Mouse (Mus musculus) brain, adult 10 weeks (tissue): ENCODE data around the gene Sar1a. TPM values are rescaled to one million over a fixed set of nuclear protein-coding genes. Genes with fewer than 3 reads are reported as not detected.

Experiments used
- polyA plus RNA-seq: library from polyadenylated mRNA; stranded (reverse); fragments of 350-450 nt; fragmentation: Illumina TruSeq; extraction: RNeasy Lipid Tissue Mini Kit (QIAGEN cat#74804); gene quantifications from one replicate; pipeline ENCODE4 v1.2.3, GENCODE M21; 2015; ENCODE audit warnings: low read depth, low replicate concordance

Gene Sar1a
- 133 TPM for polyA plus RNA-seq

DNA sequence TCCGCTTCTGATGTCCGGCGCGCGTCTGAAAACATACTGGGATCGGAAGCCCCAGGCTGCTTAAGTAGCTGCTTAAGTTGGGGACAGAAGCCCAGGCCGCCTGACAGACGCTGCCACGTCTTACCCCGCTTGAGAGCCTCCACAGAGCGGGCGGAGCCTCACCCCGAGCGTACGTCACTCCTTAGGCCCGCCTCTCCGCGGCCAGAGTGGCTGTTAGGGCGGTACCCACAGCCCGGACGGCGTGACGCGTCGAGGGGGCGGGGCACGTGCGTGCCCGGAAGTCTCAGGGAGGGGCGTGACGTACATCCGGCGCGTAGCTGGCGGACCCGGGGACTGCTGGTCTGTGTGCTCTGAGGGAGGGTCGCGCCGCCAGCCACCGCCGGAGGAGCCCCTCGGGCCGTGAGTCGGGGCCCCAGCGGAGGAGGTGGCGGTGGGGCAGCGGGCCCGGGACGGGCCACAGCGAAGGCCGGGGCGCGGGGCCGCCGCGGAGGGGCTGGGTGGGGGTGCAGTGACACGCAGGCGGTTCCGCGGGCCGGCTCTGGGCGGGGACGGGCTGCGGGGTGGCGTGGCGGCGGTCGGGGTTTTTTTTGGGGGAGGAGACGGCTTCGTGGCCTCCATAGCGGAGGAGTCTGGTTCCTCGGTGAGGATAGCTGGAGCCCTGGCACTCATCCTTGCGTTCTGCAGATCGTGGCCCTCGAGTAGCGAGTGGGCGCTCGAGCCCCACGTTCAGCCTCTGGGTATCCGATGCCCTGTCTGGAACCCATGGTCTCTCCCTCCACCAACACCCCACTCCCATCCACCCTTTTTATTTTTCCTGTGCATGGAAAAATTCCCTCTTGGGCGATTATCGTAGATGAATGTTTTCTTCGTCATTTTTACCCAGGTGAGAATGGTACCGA is at the start of gene Sar1a:
Sar1a (plus strand) TSS at position 285 of the 899 bp plus-strand sequence.

DNA sequence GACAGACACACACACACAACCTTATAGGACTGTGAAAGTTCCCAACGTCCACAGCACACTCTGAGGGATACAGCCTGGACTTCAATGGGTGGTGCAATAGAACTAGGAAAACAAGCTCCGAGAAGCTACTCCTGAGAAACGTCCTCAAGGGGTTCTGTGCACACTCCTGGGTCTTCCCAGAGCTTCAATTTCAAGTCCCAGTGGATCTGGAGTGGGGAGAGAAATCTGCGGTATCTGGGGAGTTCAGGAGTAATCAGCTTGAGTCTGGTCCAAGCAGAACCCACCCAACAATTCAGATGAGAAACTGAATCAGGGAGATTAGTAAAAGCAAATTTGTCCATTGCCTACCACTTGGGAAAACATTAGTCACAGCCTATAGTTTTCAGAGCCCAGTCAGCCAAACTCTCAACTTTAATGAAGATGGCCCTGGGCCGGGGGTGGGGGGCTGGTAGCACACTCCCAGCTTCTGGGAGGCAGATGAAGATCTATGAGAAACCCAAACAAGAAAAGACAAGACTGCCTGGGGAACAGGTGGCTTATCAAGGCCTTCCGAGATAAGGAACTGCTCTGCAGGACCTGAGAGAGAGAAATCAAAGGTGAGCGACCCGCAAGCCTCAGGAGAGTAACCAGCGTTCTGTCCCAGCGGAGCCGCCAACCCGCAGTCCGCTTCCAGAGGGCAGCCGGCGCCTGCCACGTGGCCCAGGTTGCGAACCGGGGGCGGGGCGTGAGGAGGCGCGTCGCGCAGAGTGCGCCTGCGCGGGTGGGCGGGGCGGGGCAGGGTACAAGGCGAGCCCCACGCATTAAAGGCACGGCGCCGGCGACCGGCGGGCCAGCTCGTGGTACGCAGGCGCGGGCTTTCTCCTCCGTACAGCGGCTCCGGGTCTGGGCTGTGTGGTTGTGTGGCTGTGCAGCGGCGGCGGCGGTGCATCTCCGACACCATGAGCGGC is 32.0 kb upstream of the Sar1a start, which contains the start of gene Ppa1:
Ppa1 (plus strand) TSS at position 763 of the 947 bp plus-strand sequence.

DNA sequence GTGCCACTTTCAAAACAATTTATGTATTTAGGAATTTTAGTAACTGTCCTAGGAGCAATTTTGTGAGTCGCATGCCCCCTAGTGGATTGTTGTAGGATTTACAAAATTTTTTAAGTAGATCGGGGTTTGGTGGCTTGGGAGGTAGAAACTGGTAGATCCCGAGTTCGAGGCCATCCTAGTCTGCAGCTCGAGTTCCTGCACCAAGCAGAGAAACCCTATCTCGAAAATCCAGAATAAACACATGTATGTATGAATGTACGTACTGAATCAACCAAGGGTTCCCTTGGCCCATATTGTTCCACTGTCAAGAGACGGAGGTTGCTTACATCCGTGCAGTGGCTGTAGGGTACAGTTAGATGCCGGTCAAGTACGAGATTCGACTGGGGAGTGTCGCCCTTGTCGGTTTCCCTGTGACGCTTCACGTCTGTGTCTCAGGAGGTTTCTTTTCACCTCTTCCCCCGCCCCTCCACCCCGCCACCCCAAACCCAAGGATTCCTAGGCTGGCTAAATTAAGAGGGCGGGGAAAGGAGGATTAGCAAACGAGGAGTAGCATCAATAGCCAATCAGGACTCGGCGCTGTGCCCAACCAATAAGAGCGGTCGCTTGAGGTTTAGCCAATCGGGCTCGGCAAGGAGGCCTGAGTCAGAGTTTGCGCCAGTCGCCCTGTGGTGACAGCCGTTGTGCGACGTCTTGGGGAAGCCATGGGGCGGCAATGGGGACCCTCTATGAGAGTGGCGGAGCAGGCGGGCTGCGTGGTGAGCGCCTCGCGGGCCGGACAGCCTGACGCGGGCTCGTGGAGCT is 15.0 kb downstream of the Sar1a start, which contains the start of gene Tysnd1:
Tysnd1 (plus strand) TSS at position 645 of the 801 bp plus-strand sequence.

DNA sequence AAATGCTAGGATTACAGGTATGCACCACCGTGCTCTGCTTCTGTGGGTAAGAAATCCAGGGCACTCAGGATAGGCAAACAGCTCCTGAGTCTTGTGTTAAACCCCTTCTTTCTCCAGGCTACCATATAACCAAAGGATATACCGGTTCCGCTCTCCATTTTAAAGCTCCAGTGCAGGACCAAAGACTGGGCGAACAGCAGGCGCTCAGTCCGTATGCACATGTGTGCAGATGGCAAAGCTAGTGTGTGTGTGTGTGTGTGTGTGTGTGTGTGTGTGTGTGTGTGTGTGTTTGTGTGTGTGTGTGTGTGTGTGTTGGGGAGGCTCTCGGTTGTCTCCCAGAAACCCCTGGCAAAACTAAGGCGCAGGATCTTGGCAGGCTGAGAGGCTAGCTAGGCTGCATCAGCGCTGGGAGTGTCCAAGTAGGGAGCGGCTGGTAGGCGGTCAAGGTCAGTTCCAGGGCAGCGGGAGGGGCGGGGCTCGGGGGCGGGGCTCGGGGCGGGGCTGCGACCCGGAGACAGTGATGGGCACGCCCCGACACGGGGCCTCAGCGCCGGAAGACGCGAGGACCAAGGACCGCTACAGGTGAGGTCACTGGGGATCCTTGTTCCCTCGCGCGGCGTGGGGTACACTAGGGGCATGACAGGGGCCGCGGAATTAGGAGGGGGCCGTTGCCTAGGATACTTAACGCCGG is 34.8 kb downstream of the Sar1a start, which contains the start of gene Aifm2:
Aifm2 (plus strand) TSS at position 493 of the 691 bp plus-strand sequence.

Other genes starting within 250 kb of the Sar1a start
- gene Eif4ebp2, start 227.6 kb upstream of the Sar1a start, polyA plus RNA-seq = 26.2 TPM
- gene Lrrc20, start 204.5 kb upstream of the Sar1a start, polyA plus RNA-seq = 21.8 TPM
- 0.52 TPM for gene Npffr1, start 84.8 kb upstream of the Sar1a start, polyA plus RNA-seq
- gene Ppa1, start 31.7 kb upstream of the Sar1a start, polyA plus RNA-seq = 135 TPM
- gene Tysnd1, start 15.2 kb downstream of the Sar1a start, polyA plus RNA-seq = 11.7 TPM
- gene Aifm2, start 35.0 kb downstream of the Sar1a start, polyA plus RNA-seq = 8.1 TPM
- gene H2afy2, start 103.8 kb downstream of the Sar1a start, polyA plus RNA-seq = 18.8 TPM